Mouse (Mus musculus) bone marrow macrophage, adult 2 months (primary cell): ENCODE measurements around the gene Olfr437. TPM values are rescaled to one million over a fixed set of nuclear protein-coding genes. Genes with fewer than 3 reads are reported as not detected.
"Not testable (repeated sequence)": the region's sequence is repeated elsewhere in the genome, so short reads cannot be mapped to it uniquely, and the experiment has no call there.

Source experiments
- H3K27ac ChIP-seq: 2 replicates; pipeline ENCODE4 v1.5.1; 2012; ENCODE audit warnings: low read depth, low read length; ENCODE audit not compliant: insufficient read depth
- H3K4me1 ChIP-seq: 2 replicates; pipeline ENCODE4 v1.6.1; 2012; ENCODE audit warnings: low read length; ENCODE audit not compliant: control insufficient read depth, insufficient read depth
- H3K4me3 ChIP-seq: 2 replicates; pipeline ENCODE4 v1.5.1; 2012; ENCODE audit warnings: mild to moderate bottlenecking, low read length, moderate library complexity; ENCODE audit not compliant: insufficient read depth
- CTCF ChIP-seq: IDR thresholded peaks from 2 replicates; pipeline ENCODE4 v1.5.1; 2012; ENCODE audit warnings: low read depth, mild to moderate bottlenecking, low read length, moderate library complexity
- POLR2A ChIP-seq: IDR thresholded peaks from 2 replicates; pipeline ENCODE4 v1.6.1; 2012; ENCODE audit warnings: mild to moderate bottlenecking, low read depth, low read length, borderline replicate concordance
- polyA plus RNA-seq: library from polyadenylated mRNA; stranded (reverse); fragments of >200 nt; gene quantifications from 2 replicates; pipeline ENCODE4 v1.2.4, GENCODE M21; 2012; ENCODE audit not compliant: missing spikeins, insufficient read depth, insufficient read length

Gene Olfr437
- polyA plus RNA-seq, 1 experiment: not detected

GRCm38 (mm10) chr6:43205355-43205754 is 42.3 kb downstream of the Olfr437 start:
- H3K27ac ChIP-seq: no peak overlapping the region
- no peak overlapping the region for H3K4me3 ChIP-seq
- TF ChIP-seq CTCF: no peak
- no peak for TF ChIP-seq POLR2A
- no peaks in the 10 kb centered on the region for H3K4me1 ChIP-seq

GRCm38 (mm10) chr6:43212873-43213272 is 49.8 kb downstream of the Olfr437 start, which contains the start of gene Olfr434:
Gene Olfr434, plus strand, starts transcription at chr6:43213021.
- not testable (repeated sequence) for H3K4me1 ChIP-seq, H3K27ac ChIP-seq, H3K4me3 ChIP-seq

Other genes starting within 250 kb of the Olfr437 start
- gene Olfr446, start 241.9 kb upstream of the Olfr437 start, polyA plus RNA-seq: not detected in 2 replicates
- gene Olfr444, start 214.2 kb upstream of the Olfr437 start, polyA plus RNA-seq: not detected in 2 replicates
- not detected in 2 replicates for gene Olfr441, start 56.9 kb upstream of the Olfr437 start, polyA plus RNA-seq
- not detected in 2 replicates for gene Olfr237-ps1, start 16.7 kb upstream of the Olfr437 start, polyA plus RNA-seq
- gene Olfr13, start 8.9 kb downstream of the Olfr437 start, polyA plus RNA-seq: not detected in 2 replicates
- not detected in 2 replicates for gene Olfr435, start 33.9 kb downstream of the Olfr437 start, polyA plus RNA-seq
- not detected in 2 replicates for gene Olfr434, start 49.7 kb downstream of the Olfr437 start, polyA plus RNA-seq
- gene Olfr47, start 68.2 kb downstream of the Olfr437 start, polyA plus RNA-seq: not detected in 2 replicates
- gene Arhgef5, start 102.3 kb downstream of the Olfr437 start, polyA plus RNA-seq: 0.20 and 0.73 TPM in 2 replicates
- not detected in 2 replicates for gene Nobox, start 146.3 kb downstream of the Olfr437 start, polyA plus RNA-seq